Mouse (Mus musculus): ENCODE measurements around the gene Gm17402. TPM values are rescaled to one million over a fixed set of nuclear protein-coding genes. Genes with fewer than 3 reads are reported as not detected.
A peak's percentile ranks its signal among the peaks of the same experiment; 100 is the strongest.

The Gm17402 gene
- total RNA-seq (2012; rRNA removed): not detected in 2 replicates

- DNase-seq (ENCODE audit: low read depth, low spot score): no peak
- no peaks in the 10 kb centered on the region for H3K4me1 ChIP-seq (ENCODE audit: control insufficient read depth in 2 of 2, insufficient read depth in 2 of 2, low read length in 2 of 2, poor library complexity in 1 of 2)
- no peaks in the 10 kb centered on the region for H3K9me3 ChIP-seq (ENCODE audit: control insufficient read depth, insufficient read depth, low read depth, low read length)
- in situ Hi-C loops (cut with MboI; ENCODE audit: low sequenced_read_pairs in 2 of 2, unreplicated experiment in 2 of 2): no loop called here
- TF ChIP-seq CHD2 (IDR thresholded peaks at IDR 0.05; ENCODE audit: low read depth, low read length): no peak
- TF ChIP-seq ZNF384 (IDR thresholded peaks at IDR 0.05; ENCODE audit: low read depth, low read length): no peak
- no peak for TF ChIP-seq ZC3H11A (IDR thresholded peaks at IDR 0.05; ENCODE audit: borderline replicate concordance, low read depth, low read length)
- TF ChIP-seq MAFK (IDR thresholded peaks at IDR 0.05; ENCODE audit: insufficient read depth, low read depth, low read length): no peak
- H3K9ac ChIP-seq (ENCODE audit: insufficient read depth, low read depth, low read length, poor library complexity, severe bottlenecking): peak within 1 kb of the TSS; percentile 46; the same call in 1 of the 2 replicates
- H3K27ac ChIP-seq (ENCODE audit: insufficient read depth, low read depth, low read length, poor library complexity, severe bottlenecking): no peak within 1 kb of the TSS
- peak within 1 kb of the TSS; percentile 57 to 58 for H3K4me3 ChIP-seq (ENCODE audit: insufficient read depth in 1 of 2, low read depth in 1 of 2, low read length in 2 of 2, poor library complexity in 1 of 2, severe bottlenecking in 1 of 2)
- H3K36me3 ChIP-seq (ENCODE audit: control insufficient read depth, insufficient read depth, low read length, poor library complexity, severe bottlenecking): no peaks in the 10 kb centered on the region
These were observed at the start of gene Gm17402 for GRCm38 (mm10) chr3:67375063-67375462. Gene Gm17402, minus strand, starts transcription at chr3:67375163.

GRCm38 (mm10) chr3:67378215-67378614, 3.3 kb upstream of the Gm17402 start:
- Histone ChIP-seq H3K9ac (ENCODE audit: insufficient read depth, low read depth, low read length, poor library complexity, severe bottlenecking) (no peak overlapping the region), H3K27ac (ENCODE audit: insufficient read depth, low read depth, low read length, poor library complexity, severe bottlenecking) (no peak overlapping the region), H3K36me3 (ENCODE audit: control insufficient read depth, insufficient read depth, low read length, poor library complexity, severe bottlenecking) (no peaks in the 10 kb centered on the region), H3K9me3 (ENCODE audit: control insufficient read depth, insufficient read depth, low read depth, low read length) (no peaks in the 10 kb centered on the region), H3K4me1 (ENCODE audit: control insufficient read depth in 2 of 2, insufficient read depth in 2 of 2, low read length in 2 of 2, poor library complexity in 1 of 2) (no peaks in the 10 kb centered on the region), H3K4me3 (ENCODE audit: insufficient read depth in 1 of 2, low read depth in 1 of 2, low read length in 2 of 2, poor library complexity in 1 of 2, severe bottlenecking in 1 of 2) (no peak overlapping the region)
- in situ Hi-C loops (cut with MboI; ENCODE audit: low sequenced_read_pairs in 2 of 2, unreplicated experiment in 2 of 2): no loop called here
- no peak for DNase-seq (ENCODE audit: low read depth, low spot score)
- no peak for TF ChIP-seq ZC3H11A (IDR thresholded peaks at IDR 0.05; ENCODE audit: borderline replicate concordance, low read depth, low read length)
- TF ChIP-seq CHD2 (IDR thresholded peaks at IDR 0.05; ENCODE audit: low read depth, low read length): no peak
- TF ChIP-seq HCFC1 (IDR thresholded peaks at IDR 0.05; ENCODE audit: borderline replicate concordance, insufficient read depth, low read length): no peak
- no peak for TF ChIP-seq MAFK (IDR thresholded peaks at IDR 0.05; ENCODE audit: insufficient read depth, low read depth, low read length)
- no peak for TF ChIP-seq ZNF384 (IDR thresholded peaks at IDR 0.05; ENCODE audit: low read depth, low read length)

- no peak overlapping the region for H3K27ac ChIP-seq (ENCODE audit: insufficient read depth, low read depth, low read length, poor library complexity, severe bottlenecking)
- in situ Hi-C loops (cut with MboI; ENCODE audit: low sequenced_read_pairs in 2 of 2, unreplicated experiment in 2 of 2): no loop called here
- no peaks in the 10 kb centered on the region for H3K9me3 ChIP-seq (ENCODE audit: control insufficient read depth, insufficient read depth, low read depth, low read length)
- H3K36me3 ChIP-seq (ENCODE audit: control insufficient read depth, insufficient read depth, low read length, poor library complexity, severe bottlenecking): no peaks in the 10 kb centered on the region
- H3K9ac ChIP-seq (ENCODE audit: insufficient read depth, low read depth, low read length, poor library complexity, severe bottlenecking): peak overlapping the region; percentile 46; the same call in 1 of the 2 replicates
- H3K4me3 ChIP-seq (ENCODE audit: insufficient read depth in 1 of 2, low read depth in 1 of 2, low read length in 2 of 2, poor library complexity in 1 of 2, severe bottlenecking in 1 of 2): peak overlapping the region; percentile 57 to 58
- no peak for TF ChIP-seq MAFK (IDR thresholded peaks at IDR 0.05; ENCODE audit: insufficient read depth, low read depth, low read length)
- TF ChIP-seq CHD2 (IDR thresholded peaks at IDR 0.05; ENCODE audit: low read depth, low read length): no peak
- TF ChIP-seq ZNF384 (IDR thresholded peaks at IDR 0.05; ENCODE audit: low read depth, low read length): no peak
- TF ChIP-seq HCFC1 (IDR thresholded peaks at IDR 0.05; ENCODE audit: borderline replicate concordance, insufficient read depth, low read length): no peak
- TF ChIP-seq ZC3H11A (IDR thresholded peaks at IDR 0.05; ENCODE audit: borderline replicate concordance, low read depth, low read length): no peak
- H3K4me1 ChIP-seq (ENCODE audit: control insufficient read depth in 2 of 2, insufficient read depth in 2 of 2, low read length in 2 of 2, poor library complexity in 1 of 2): no peaks in the 10 kb centered on the region
- no peak for DNase-seq (ENCODE audit: low read depth, low spot score)
These were observed 594 bp downstream of the Gm17402 start for GRCm38 (mm10) chr3:67374360-67374778.

GRCm38 (mm10) chr3:67373872-67374271, 1.1 kb downstream of the Gm17402 start, which contains the start of gene Mlf1:
Gene Mlf1, plus strand, starts transcription at chr3:67374097.
- H3K27ac ChIP-seq (ENCODE audit: insufficient read depth, low read depth, low read length, poor library complexity, severe bottlenecking): no peak within 1 kb of the TSS
- H3K4me3 ChIP-seq (ENCODE audit: insufficient read depth in 1 of 2, low read depth in 1 of 2, low read length in 2 of 2, poor library complexity in 1 of 2, severe bottlenecking in 1 of 2): peak within 1 kb of the TSS; percentile 57 to 58
- H3K9me3 ChIP-seq (ENCODE audit: control insufficient read depth, insufficient read depth, low read depth, low read length): no peaks in the 10 kb centered on the region
- peak within 1 kb of the TSS; percentile 46; the same call in 1 of the 2 replicates for H3K9ac ChIP-seq (ENCODE audit: insufficient read depth, low read depth, low read length, poor library complexity, severe bottlenecking)
- DNase-seq (ENCODE audit: low read depth, low spot score): peak; percentile 82
- no peaks in the 10 kb centered on the region for H3K4me1 ChIP-seq (ENCODE audit: control insufficient read depth in 2 of 2, insufficient read depth in 2 of 2, low read length in 2 of 2, poor library complexity in 1 of 2)
- no peak for TF ChIP-seq HCFC1 (IDR thresholded peaks at IDR 0.05; ENCODE audit: borderline replicate concordance, insufficient read depth, low read length)
- TF ChIP-seq ZC3H11A (IDR thresholded peaks at IDR 0.05; ENCODE audit: borderline replicate concordance, low read depth, low read length): no peak
- no peaks in the 10 kb centered on the region for H3K36me3 ChIP-seq (ENCODE audit: control insufficient read depth, insufficient read depth, low read length, poor library complexity, severe bottlenecking)
- in situ Hi-C loops (cut with MboI; ENCODE audit: low sequenced_read_pairs in 2 of 2, unreplicated experiment in 2 of 2): no loop called here

GRCm38 (mm10) chr3:67372781-67373180, 2.2 kb downstream of the Gm17402 start:
- in situ Hi-C loops (cut with MboI; ENCODE audit: low sequenced_read_pairs in 2 of 2, unreplicated experiment in 2 of 2): no loop called here
- no peak for DNase-seq (ENCODE audit: low read depth, low spot score)
- no peaks in the 10 kb centered on the region for H3K4me1 ChIP-seq (ENCODE audit: control insufficient read depth in 2 of 2, insufficient read depth in 2 of 2, low read length in 2 of 2, poor library complexity in 1 of 2)
- no peaks in the 10 kb centered on the region for H3K36me3 ChIP-seq (ENCODE audit: control insufficient read depth, insufficient read depth, low read length, poor library complexity, severe bottlenecking)
- no peak overlapping the region for H3K9ac ChIP-seq (ENCODE audit: insufficient read depth, low read depth, low read length, poor library complexity, severe bottlenecking)
- no peak for TF ChIP-seq MAFK (IDR thresholded peaks at IDR 0.05; ENCODE audit: insufficient read depth, low read depth, low read length)
- no peak for TF ChIP-seq CHD2 (IDR thresholded peaks at IDR 0.05; ENCODE audit: low read depth, low read length)
- no peak for TF ChIP-seq HCFC1 (IDR thresholded peaks at IDR 0.05; ENCODE audit: borderline replicate concordance, insufficient read depth, low read length)
- no peak overlapping the region for H3K27ac ChIP-seq (ENCODE audit: insufficient read depth, low read depth, low read length, poor library complexity, severe bottlenecking)
- no peaks in the 10 kb centered on the region for H3K9me3 ChIP-seq (ENCODE audit: control insufficient read depth, insufficient read depth, low read depth, low read length)
- no peak overlapping the region for H3K4me3 ChIP-seq (ENCODE audit: insufficient read depth in 1 of 2, low read depth in 1 of 2, low read length in 2 of 2, poor library complexity in 1 of 2, severe bottlenecking in 1 of 2)

Data from ES-E14 (cell line).